Mouse (Mus musculus) mouse embryonic stem cell (cell line): Measurements from ENCODE around the gene Prg2.

Experiments used
- in situ Hi-C, 2 experiments: fragments of 300-500 bp; cut with MboI; formaldehyde crosslinking; loops; 1 replicate in 1 of 2; 3 replicates in 1 of 2; pipeline ENCODE4 v1.14.3; 2019 to 2020; ENCODE audit warnings: low sequenced_read_pairs in 2 of 2, low pct_unique_long_range_greater_than_20kb in 1 of 2, mixed read lengths in 1 of 2; ENCODE audit not compliant: unreplicated experiment in 1 of 2

The Prg2 gene

GRCm38 (mm10) chr2:85011906-85012604 is 31.8 kb downstream of the Prg2 start:
- in situ Hi-C loops, result no loop called here

GRCm38 (mm10) chr2:85012679-85013078 is 32.4 kb downstream of the Prg2 start:
- in situ Hi-C loops, result no loop called here

- in situ Hi-C loops, result no loop called here
Observed at GRCm38 (mm10) chr2:85013826-85014587, 33.7 kb downstream of the Prg2 start.

GRCm38 (mm10) chr2:85014588-85014982 is 34.3 kb downstream of the Prg2 start:
- in situ Hi-C loops, result no loop called here

GRCm38 (mm10) chr2:85022043-85022442 is 41.8 kb downstream of the Prg2 start:
- in situ Hi-C loops, result loop anchor here in 1 of 2 experiments (10.0 kb wide), 1 partner anchor 223 kb away; no protein-coding TSS in a partner anchor

- in situ Hi-C loops, result loop anchor here in 1 of 2 experiments (10.0 kb wide), 1 partner anchor 219 kb away; no protein-coding TSS in a partner anchor
Observed at GRCm38 (mm10) chr2:85026178-85026577, 45.9 kb downstream of the Prg2 start.

GRCm38 (mm10) chr2:85027281-85027680 is 47.0 kb downstream of the Prg2 start:
- in situ Hi-C loops, result loop anchor here in 1 of 2 experiments (10.0 kb wide), 1 partner anchor 218 kb away; no protein-coding TSS in a partner anchor

GRCm38 (mm10) chr2:85029897-85030296 is 49.6 kb downstream of the Prg2 start:
- in situ Hi-C loops, result loop anchor here in 1 of 2 experiments (10.0 kb wide), 1 partner anchor 215 kb away; no protein-coding TSS in a partner anchor

GRCm38 (mm10) chr2:85030989-85031388 is 50.7 kb downstream of the Prg2 start:
- in situ Hi-C loops, result no loop called here

GRCm38 (mm10) chr2:85033121-85033520 is 52.9 kb downstream of the Prg2 start:
- in situ Hi-C loops, result no loop called here
